Mouse (Mus musculus) c-Kit-positive CD71-positive TER-119-negative erythroid progenitor cells, embryonic 14.5 days (primary cell): ENCODE results near the gene Trim37.
"Not testable (repeated sequence)": the region's sequence is repeated elsewhere in the genome, so short reads cannot be mapped to it uniquely, and the experiment has no call there.

Experiments used
- DNase-seq: peaks from one replicate; pipeline ENCODE4 v3.0.0-alpha.2; 2013; ENCODE audit warnings: low read depth

Gene Trim37

GRCm38 (mm10) chr11:87233377-87233776 is 106.5 kb downstream of the Trim37 start:
- DNase-seq = no peak

DNA sequence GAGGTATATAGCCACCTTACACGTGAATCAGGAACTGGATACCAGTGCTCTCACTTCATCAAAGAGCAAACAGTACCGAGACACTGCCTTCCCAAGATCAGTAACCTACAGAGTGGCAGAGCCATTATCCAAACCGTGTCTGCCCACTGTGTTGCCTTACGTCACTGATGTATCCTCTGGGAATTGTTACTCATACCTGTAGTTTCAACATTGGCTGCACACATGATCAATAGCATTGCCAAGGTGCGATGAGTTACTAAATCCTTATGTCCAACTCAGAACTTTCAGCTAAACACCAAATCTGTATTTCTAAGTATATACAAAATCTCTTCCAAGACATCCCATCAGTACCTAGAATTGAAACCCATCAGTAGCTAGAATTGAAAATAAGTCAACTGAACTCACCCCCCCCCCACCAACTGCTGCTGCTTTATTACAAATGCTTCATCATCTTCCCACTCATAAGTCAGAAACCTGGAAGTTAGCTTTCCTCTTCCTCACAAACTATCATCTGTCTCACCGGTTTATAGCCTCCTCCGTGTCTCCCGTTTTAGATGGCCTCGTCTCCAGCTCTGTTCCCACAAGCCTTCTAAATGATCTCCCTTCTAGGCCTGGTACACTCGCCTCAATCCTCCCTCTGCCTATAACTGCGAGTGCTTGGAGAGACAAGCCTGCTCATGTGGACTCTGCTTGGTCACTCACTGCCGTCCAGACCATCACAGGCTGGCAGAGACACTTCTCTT is 108.0 kb downstream of the Trim37 start:
- DNase-seq = no peak

- no peak for DNase-seq
Measured at GRCm38 (mm10) chr11:87235486-87235872, 108.6 kb downstream of the Trim37 start.

DNA sequence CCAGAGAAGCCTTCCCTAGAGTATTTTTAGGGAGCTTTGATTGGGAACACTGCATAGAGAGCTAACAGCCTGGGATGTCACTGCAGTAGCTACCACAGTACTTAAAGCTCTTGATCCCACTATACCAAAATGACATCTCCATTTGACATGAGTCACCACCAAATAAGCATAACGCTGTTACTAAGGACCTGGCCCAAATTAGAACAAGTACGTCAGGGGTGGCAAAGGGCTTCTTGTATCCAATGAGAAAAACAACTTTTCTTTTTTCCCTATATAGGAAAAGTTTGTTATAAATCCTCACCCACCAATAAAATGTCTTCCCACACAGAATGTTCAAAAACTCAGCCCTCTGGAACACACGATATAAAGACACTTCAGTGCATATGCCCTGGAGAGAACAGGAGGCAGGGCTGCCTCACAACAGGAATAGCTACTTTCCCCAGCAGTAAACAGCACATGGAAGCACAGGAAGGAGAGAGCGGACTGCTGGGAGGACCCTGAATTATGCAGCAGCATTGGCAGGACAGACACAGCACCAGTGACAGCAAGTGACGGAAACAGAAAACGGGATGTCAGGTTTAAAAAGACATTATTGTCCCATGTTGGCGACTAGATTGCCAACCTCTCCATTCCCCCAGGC is 112.1 kb downstream of the Trim37 start:
- DNase-seq = no peak

GRCm38 (mm10) chr11:87240141-87240832 is 113.4 kb downstream of the Trim37 start:
- no peak for DNase-seq

DNA sequence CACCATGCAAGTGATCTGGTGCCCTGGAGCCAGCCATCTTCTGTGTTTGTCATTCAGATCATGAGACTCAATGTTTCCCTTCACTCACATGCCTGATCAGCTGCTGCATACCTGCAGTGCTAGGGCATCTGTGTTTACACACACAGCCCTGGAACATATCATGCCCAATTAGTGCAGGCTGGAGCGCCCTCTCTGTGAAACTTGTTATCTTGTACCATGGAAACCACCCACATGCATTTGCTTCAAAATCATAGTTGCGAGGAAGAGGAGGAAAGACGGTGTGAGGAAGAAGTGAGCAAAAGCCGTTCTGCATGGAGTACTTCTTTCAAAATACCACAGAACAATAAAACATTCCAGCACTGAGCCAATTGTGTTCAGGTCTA is 113.9 kb downstream of the Trim37 start:
- DNase-seq = no peak

DNA sequence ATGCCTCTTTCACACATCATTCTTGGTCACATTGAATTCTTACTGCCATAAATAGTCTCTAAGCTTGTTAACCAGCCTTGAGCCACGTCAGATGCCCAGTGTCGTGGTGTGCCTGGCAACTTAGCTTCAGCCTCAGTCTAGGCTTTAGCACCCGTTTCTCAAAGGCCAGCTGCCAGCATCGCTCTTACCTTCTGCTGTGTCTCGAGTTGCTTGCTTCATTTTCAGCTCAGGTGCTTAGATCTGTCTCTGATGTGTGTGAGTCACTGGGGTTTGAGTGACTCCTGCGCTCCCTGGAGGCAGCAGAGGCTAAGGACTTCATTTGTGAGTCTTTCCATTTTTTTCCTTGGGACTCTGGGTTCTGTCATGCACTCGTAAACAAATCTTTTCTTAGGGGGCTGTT is 114.4 kb downstream of the Trim37 start:
- no peak for DNase-seq

GRCm38 (mm10) chr11:87245171-87245840 is 118.4 kb downstream of the Trim37 start:
- DNase-seq = no peak

- DNase-seq = no peak
Measured at GRCm38 (mm10) chr11:87246107-87246651, 119.3 kb downstream of the Trim37 start.

DNA sequence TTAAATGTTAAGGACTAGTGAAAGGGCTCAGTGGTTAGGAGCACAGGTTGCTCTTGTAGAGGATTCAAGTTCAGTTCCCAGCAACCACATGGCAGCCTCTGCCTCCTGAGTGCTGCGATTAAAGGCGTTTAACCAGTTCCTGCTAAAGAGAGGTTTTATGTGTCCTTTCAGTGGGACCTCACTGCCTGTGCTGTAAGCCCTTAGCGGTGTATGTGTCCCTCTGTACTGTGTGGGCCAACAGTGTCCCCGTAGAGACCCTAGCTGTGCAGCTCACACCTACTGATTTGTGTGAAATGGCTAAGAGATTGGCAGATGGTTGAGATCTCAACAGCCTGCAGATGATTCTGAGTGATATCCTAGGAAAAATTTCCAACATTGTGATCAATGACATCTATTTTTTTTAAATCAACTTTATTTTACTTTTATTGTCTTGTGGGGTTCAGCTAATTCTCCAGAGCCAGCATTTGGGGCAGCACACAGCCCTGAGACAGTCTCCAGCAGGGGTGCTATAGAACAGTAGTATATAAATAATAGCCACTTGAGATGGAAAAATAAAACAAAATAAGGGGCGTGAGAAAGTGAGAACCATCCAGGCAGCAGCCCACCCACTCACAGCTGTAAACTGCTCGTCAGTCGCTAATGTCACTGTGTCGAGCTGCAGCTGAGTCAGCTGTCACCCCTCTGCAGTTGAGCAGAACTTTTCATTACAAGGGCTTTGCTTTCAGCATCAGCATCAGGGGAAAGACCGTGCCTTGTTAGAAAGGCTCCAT is 120.0 kb downstream of the Trim37 start:
- no peak for DNase-seq

DNA sequence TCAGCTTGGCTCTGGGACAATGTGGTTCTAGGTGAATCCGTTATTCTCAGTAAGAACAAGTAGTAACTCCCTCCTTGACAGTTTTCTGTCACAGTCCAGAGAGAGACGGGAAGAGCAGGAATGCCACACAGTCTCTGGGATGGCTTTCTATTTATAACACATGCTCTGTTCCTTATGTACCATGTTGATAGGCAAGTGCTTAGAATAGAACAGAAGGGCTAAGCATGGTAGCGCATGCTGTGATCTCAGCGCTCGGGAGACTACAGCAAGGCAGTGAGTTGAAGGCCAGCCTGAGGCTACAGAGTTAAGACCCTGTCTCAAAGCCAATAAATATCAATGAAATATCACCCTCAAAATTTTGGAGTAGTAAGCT is 120.6 kb downstream of the Trim37 start:
- DNase-seq = no peak

DNA sequence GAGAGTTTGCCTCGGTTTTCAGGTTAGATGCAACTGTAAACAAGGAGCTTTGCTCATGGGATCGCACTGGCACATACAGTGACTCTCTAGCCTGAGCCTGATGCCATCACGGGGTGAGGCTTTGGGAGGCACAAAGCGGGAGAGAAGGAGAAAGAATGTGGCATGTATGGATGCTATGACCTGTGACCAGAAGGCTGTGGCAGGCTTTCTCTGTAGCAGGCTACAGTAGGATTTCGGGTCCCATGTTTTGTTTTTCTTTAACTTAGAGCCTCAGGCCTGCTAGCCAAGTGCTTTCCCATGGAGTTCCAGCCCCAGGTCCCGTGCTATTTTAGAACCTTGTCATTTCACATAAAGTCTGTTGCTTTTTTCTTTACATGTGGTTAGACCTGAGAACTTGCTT is 123.3 kb downstream of the Trim37 start:
- DNase-seq = no peak

GRCm38 (mm10) chr11:87253294-87253693 is 126.4 kb downstream of the Trim37 start:
- no peak for DNase-seq

- DNase-seq = no peak
Measured at GRCm38 (mm10) chr11:87254149-87254548, 127.3 kb downstream of the Trim37 start.

- DNase-seq = no peak
Measured at GRCm38 (mm10) chr11:87257282-87257681, 130.4 kb downstream of the Trim37 start.

DNA sequence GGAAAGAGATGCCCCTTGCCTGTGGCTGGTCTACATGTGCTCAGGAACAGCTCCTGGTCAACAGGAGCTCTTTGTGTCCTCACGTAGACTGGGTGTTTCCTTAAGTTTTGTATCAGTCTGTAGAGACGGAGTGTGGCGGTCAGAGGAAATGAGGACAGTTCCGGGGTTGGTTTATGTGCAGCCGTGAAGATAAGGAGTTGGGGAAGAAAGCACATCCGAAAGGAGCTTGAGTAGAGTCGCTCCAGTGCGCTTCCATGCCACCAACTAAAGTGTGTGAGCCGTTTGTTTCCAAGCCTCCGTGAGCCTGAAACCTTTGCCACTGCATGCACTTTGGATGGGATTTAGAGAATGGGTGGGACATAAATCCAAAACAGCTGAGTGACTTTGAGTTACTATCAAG is 132.9 kb downstream of the Trim37 start:
- DNase-seq = no peak

- DNase-seq = not testable (repeated sequence)
Measured at GRCm38 (mm10) chr11:87261705-87262104, 134.8 kb downstream of the Trim37 start.

GRCm38 (mm10) chr11:87263946-87264345 is 137.1 kb downstream of the Trim37 start:
- DNase-seq = no peak

DNA sequence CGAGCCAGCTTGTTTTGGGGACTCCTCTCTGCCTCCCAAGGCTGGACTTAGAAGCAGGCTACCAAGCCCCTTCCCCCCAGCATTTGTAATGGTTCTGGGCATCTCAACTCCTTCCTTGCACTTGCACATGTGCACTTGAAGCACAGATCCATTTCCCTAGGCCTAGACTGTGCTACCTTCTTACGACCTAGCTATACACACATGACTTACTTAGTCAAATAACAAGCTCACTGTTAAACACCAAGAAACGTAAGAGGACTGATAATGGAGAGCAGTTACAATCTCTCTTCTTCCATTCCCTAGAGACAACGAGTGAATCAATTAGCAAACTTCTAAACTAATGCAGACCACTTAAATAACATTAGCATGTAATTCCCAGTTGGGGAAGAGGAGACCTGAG is 139.4 kb downstream of the Trim37 start:
- DNase-seq = no peak

DNA sequence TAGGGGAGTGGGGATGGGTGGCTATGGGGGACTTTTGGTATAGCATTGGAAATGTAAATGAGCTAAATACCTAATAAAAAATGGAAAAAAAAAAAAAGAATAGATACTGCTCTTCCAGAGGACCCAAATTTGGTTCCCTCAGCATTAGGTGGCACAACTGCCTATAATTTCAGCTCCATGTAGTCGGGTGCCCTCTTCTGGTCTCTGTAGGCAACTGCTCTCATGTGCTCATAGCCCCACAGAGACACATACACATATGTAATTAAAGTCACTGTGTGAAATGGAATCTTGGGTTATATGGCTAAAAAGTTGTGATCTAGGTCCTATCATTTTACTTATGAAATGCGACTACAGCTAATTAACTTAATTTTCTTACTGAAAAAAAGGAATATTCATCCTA is 141.9 kb downstream of the Trim37 start:
- no peak for DNase-seq
